Mouse (Mus musculus) neural tube, embryonic 14.5 days (tissue): ENCODE data around the gene Ganc. TPM values are rescaled to one million over a fixed set of nuclear protein-coding genes. Genes with fewer than 3 reads are reported as not detected.

Experiments
- ATAC-seq: fragments of 200-750 bp; cut with Nextera tagmentation; 2 replicates; pipeline ENCODE4 v1.8.0; 2017; ENCODE audit warnings: low read depth, mild to moderate bottlenecking, moderate TSS enrichment, moderate library complexity
- H3K27ac ChIP-seq: fragments of 300-500 bp; sonication (generic); 2 replicates; pipeline ENCODE4 v1.5.1; 2014; ENCODE audit warnings: low read depth, mild to moderate bottlenecking, control low read depth, low read length, moderate library complexity, mixed read lengths
- H3K27me3 ChIP-seq: fragments of 300-500 bp; sonication (generic); 2 replicates; pipeline ENCODE4 v1.6.1; 2014; ENCODE audit warnings: low read length; ENCODE audit not compliant: control insufficient read depth, insufficient read depth
- H3K36me3 ChIP-seq: fragments of 300-500 bp; sonication (generic); 2 replicates; pipeline ENCODE4 v1.6.1; 2014; ENCODE audit warnings: low read length, mixed read lengths; ENCODE audit not compliant: control insufficient read depth, insufficient read depth
- H3K4me1 ChIP-seq: fragments of 300-500 bp; sonication (generic); 2 replicates; pipeline ENCODE4 v1.6.1; 2014; ENCODE audit warnings: low read length; ENCODE audit not compliant: control insufficient read depth, insufficient read depth
- H3K4me2 ChIP-seq: fragments of 300-500 bp; sonication (generic); 2 replicates; pipeline ENCODE4 v1.6.1; 2014; ENCODE audit warnings: mild to moderate bottlenecking, low read depth, low read length, control low read depth
- H3K4me3 ChIP-seq: fragments of 300-500 bp; sonication (generic); 2 replicates; pipeline ENCODE4 v1.5.1; 2014; ENCODE audit warnings: low read depth, low read length, control low read depth, mixed read lengths
- H3K9ac ChIP-seq: fragments of 300-500 bp; sonication (generic); replicated peaks from 2 replicates; pipeline ENCODE4 v1.6.1; 2014; ENCODE audit warnings: low read depth, mild to moderate bottlenecking, control low read depth, low read length, mixed read lengths
- H3K9me3 ChIP-seq: fragments of 300-500 bp; sonication (generic); 2 replicates; pipeline ENCODE4 v1.6.1; 2016; ENCODE audit warnings: low read length; ENCODE audit not compliant: control insufficient read depth
- WGBS: fragments of 180-500 bp; shearing (Covaris S2); extraction: QIAGEN DNeasy Blood & Tissue Kit; methylation state at CpG from one replicate; pipeline ENCODE4 v1.1.7; 2014; 5-methylcytosine and 5-hydroxymethylcytosine counted together
- polyA plus RNA-seq: library from polyadenylated mRNA; unstranded; fragments of >200 nt; fragmentation: Nextera tagmentation; extraction: Ambion mirVana; gene quantifications from 2 replicates; pipeline ENCODE4 v1.2.1, GENCODE M21; 2014

The Ganc gene
- polyA plus RNA-seq, 1 experiment from 2014 or later = 10.7 TPM

GRCm38 (mm10) chr2:120424386-120424785 is 20.7 kb downstream of the Ganc start:
- 86% methylated on average over 5 of the region's 5 CpGs for WGBS
- no peak overlapping the region for H3K27ac ChIP-seq
- no peak overlapping the region for H3K4me3 ChIP-seq
- no peak overlapping the region for H3K9ac ChIP-seq
- no peaks in the 10 kb centered on the region for H3K36me3 ChIP-seq
- H3K9me3 ChIP-seq = no peaks in the 10 kb centered on the region
- ATAC-seq = no peak
- no peaks in the 10 kb centered on the region for H3K27me3 ChIP-seq
- H3K4me2 ChIP-seq = no peak overlapping the region
- no peaks in the 10 kb centered on the region for H3K4me1 ChIP-seq

GRCm38 (mm10) chr2:120444486-120444885 is 40.8 kb downstream of the Ganc start:
- no peak overlapping the region for H3K4me2 ChIP-seq
- no peak overlapping the region for H3K27ac ChIP-seq
- no peak overlapping the region for H3K9ac ChIP-seq
- H3K9me3 ChIP-seq = no peaks in the 10 kb centered on the region
- ATAC-seq = no peak
- no peak overlapping the region for H3K4me3 ChIP-seq
- no peaks in the 10 kb centered on the region for H3K4me1 ChIP-seq
- H3K36me3 ChIP-seq = no peaks in the 10 kb centered on the region
- H3K27me3 ChIP-seq = no peaks in the 10 kb centered on the region
- WGBS = 90% methylated on average over 1 of the region's 1 CpGs

- no peaks in the 10 kb centered on the region for H3K27me3 ChIP-seq
- no peaks in the 10 kb centered on the region for H3K4me1 ChIP-seq
- no peak overlapping the region for H3K4me2 ChIP-seq
- no peaks in the 10 kb centered on the region for H3K9me3 ChIP-seq
- no peak for ATAC-seq
- no peak overlapping the region for H3K27ac ChIP-seq
- no peak overlapping the region for H3K9ac ChIP-seq
- WGBS = 87% methylated on average over 10 of the region's 10 CpGs
- H3K4me3 ChIP-seq = no peak overlapping the region
- H3K36me3 ChIP-seq = no peaks in the 10 kb centered on the region
These were observed 42.7 kb downstream of the Ganc start for GRCm38 (mm10) chr2:120446373-120446772.

- no peaks in the 10 kb centered on the region for H3K27me3 ChIP-seq
- no peak for ATAC-seq
- WGBS = 98% methylated on average over 1 of the region's 1 CpGs
- no peak overlapping the region for H3K4me2 ChIP-seq
- no peak overlapping the region for H3K27ac ChIP-seq
- H3K36me3 ChIP-seq = no peaks in the 10 kb centered on the region
- no peaks in the 10 kb centered on the region for H3K4me1 ChIP-seq
- H3K4me3 ChIP-seq = no peak overlapping the region
- H3K9me3 ChIP-seq = no peaks in the 10 kb centered on the region
- H3K9ac ChIP-seq = no peak overlapping the region
These were observed 43.6 kb downstream of the Ganc start for GRCm38 (mm10) chr2:120447306-120447705.

GRCm38 (mm10) chr2:120450724-120451123 is 47.0 kb downstream of the Ganc start:
- no peak overlapping the region for H3K9ac ChIP-seq
- 49% methylated on average over 6 of the region's 6 CpGs for WGBS

GRCm38 (mm10) chr2:120452600-120452999 is 48.9 kb downstream of the Ganc start:
- ATAC-seq = no peak
- no peaks in the 10 kb centered on the region for H3K4me1 ChIP-seq
- no peaks in the 10 kb centered on the region for H3K27me3 ChIP-seq
- H3K4me2 ChIP-seq = no peak overlapping the region
- no peak overlapping the region for H3K27ac ChIP-seq
- H3K9ac ChIP-seq = no peak overlapping the region
- no peaks in the 10 kb centered on the region for H3K36me3 ChIP-seq
- H3K9me3 ChIP-seq = no peaks in the 10 kb centered on the region
- 83% methylated on average over 4 of the region's 4 CpGs for WGBS
- no peak overlapping the region for H3K4me3 ChIP-seq

More at GRCm38 (mm10) chr2:120450724-120451123, 47.0 kb downstream of the Ganc start:
- Histone ChIP-seq H3K4me1 (no peaks in the 10 kb centered on the region), H3K4me2 (no peak overlapping the region), H3K27me3 (no peaks in the 10 kb centered on the region), H3K36me3 (no peaks in the 10 kb centered on the region), H3K27ac (no peak overlapping the region), H3K4me3 (no peak overlapping the region), H3K9me3 (no peaks in the 10 kb centered on the region)
- no peak for ATAC-seq

GRCm38 (mm10) chr2:120454987-120455386 is 51.3 kb downstream of the Ganc start:
- WGBS = 76% methylated on average over 2 of the region's 2 CpGs
- H3K27ac ChIP-seq = no peak overlapping the region

GRCm38 (mm10) chr2:120455719-120456118 is 52.0 kb downstream of the Ganc start, which contains the start of gene Capn3:
Gene Capn3, plus strand, starts transcription at chr2:120456019.
- Histone ChIP-seq H3K9me3 (no peaks in the 10 kb centered on the region), H3K27me3 (no peaks in the 10 kb centered on the region), H3K36me3 (no peaks in the 10 kb centered on the region), H3K4me2 (no peak within 1 kb of the TSS), H3K9ac (no peak within 1 kb of the TSS), H3K4me3 (no peak within 1 kb of the TSS), H3K4me1 (no peaks in the 10 kb centered on the region), H3K27ac (no peak within 1 kb of the TSS)
- 75% methylated on average over 4 of the region's 4 CpGs for WGBS
- no peak for ATAC-seq

More at GRCm38 (mm10) chr2:120454987-120455386, 51.3 kb downstream of the Ganc start:
- Histone ChIP-seq H3K36me3 (no peaks in the 10 kb centered on the region), H3K27me3 (no peaks in the 10 kb centered on the region), H3K9me3 (no peaks in the 10 kb centered on the region), H3K4me2 (no peak overlapping the region), H3K4me1 (no peaks in the 10 kb centered on the region), H3K4me3 (no peak overlapping the region), H3K9ac (no peak overlapping the region)
- ATAC-seq = no peak

- H3K9ac ChIP-seq = no peak overlapping the region
- no peaks in the 10 kb centered on the region for H3K27me3 ChIP-seq
- H3K27ac ChIP-seq = no peak overlapping the region
- H3K4me2 ChIP-seq = no peak overlapping the region
- H3K36me3 ChIP-seq = no peaks in the 10 kb centered on the region
- no peaks in the 10 kb centered on the region for H3K9me3 ChIP-seq
- ATAC-seq = no peak
- 92% methylated on average over 4 of the region's 4 CpGs for WGBS
- H3K4me1 ChIP-seq = no peaks in the 10 kb centered on the region
- no peak overlapping the region for H3K4me3 ChIP-seq
These were observed 56.5 kb downstream of the Ganc start for GRCm38 (mm10) chr2:120460216-120460615.
